Mouse (Mus musculus) kidney, adult 11 months (tissue): Measurements from ENCODE around the gene Rapgef4.
"Not testable (repeated sequence)": the region's sequence is repeated elsewhere in the genome, so short reads cannot be mapped to it uniquely, and the experiment has no call there.

ENCODE experiments used
- DNase-seq: peaks from one replicate; pipeline ENCODE4 v3.0.0; 2022

Gene Rapgef4

GRCm38 (mm10) chr2:72031717-72032116, 50.7 kb downstream of the Rapgef4 start:
- DNase-seq = no peak

GRCm38 (mm10) chr2:72035616-72036015, 54.6 kb downstream of the Rapgef4 start:
- DNase-seq = no peak

GRCm38 (mm10) chr2:72037357-72037756, 56.3 kb downstream of the Rapgef4 start:
- no peak for DNase-seq

- peak; percentile 55 for DNase-seq
Measured at GRCm38 (mm10) chr2:72038235-72038634, 57.2 kb downstream of the Rapgef4 start.

GRCm38 (mm10) chr2:72038651-72039251, 57.7 kb downstream of the Rapgef4 start:
- DNase-seq = no peak

- DNase-seq = no peak
Measured at GRCm38 (mm10) chr2:72039522-72040045, 58.5 kb downstream of the Rapgef4 start.

- no peak for DNase-seq
Measured at GRCm38 (mm10) chr2:72041087-72041486, 60.0 kb downstream of the Rapgef4 start.

- DNase-seq = no peak
Measured at GRCm38 (mm10) chr2:72042093-72042492, 61.1 kb downstream of the Rapgef4 start.

- no peak for DNase-seq
Measured at GRCm38 (mm10) chr2:72044191-72044590, 63.2 kb downstream of the Rapgef4 start.

GRCm38 (mm10) chr2:72045024-72045423, 64.0 kb downstream of the Rapgef4 start:
- no peak for DNase-seq

GRCm38 (mm10) chr2:72045659-72046058, 64.6 kb downstream of the Rapgef4 start:
- no peak for DNase-seq

GRCm38 (mm10) chr2:72050451-72050850, 69.4 kb downstream of the Rapgef4 start:
- no peak for DNase-seq

GRCm38 (mm10) chr2:72054280-72054679, 73.2 kb downstream of the Rapgef4 start:
- peak; percentile 67 for DNase-seq

- peak; percentile 32 for DNase-seq
Measured at GRCm38 (mm10) chr2:72054736-72055135, 73.7 kb downstream of the Rapgef4 start.

- DNase-seq = no peak
Measured at GRCm38 (mm10) chr2:72055476-72055875, 74.4 kb downstream of the Rapgef4 start.

- DNase-seq = peak; percentile 45
Measured at GRCm38 (mm10) chr2:72056081-72056874, 75.2 kb downstream of the Rapgef4 start.

- DNase-seq = no peak
Measured at GRCm38 (mm10) chr2:72062931-72063330, 81.9 kb downstream of the Rapgef4 start.

- DNase-seq = no peak
Measured at GRCm38 (mm10) chr2:72068505-72068904, 87.5 kb downstream of the Rapgef4 start.

GRCm38 (mm10) chr2:72070086-72070485, 89.0 kb downstream of the Rapgef4 start:
- DNase-seq = peak; percentile 67

GRCm38 (mm10) chr2:72073121-72073520, 92.1 kb downstream of the Rapgef4 start:
- not testable (repeated sequence) for DNase-seq

- DNase-seq = no peak
Measured at GRCm38 (mm10) chr2:72074999-72075561, 94.0 kb downstream of the Rapgef4 start.

- DNase-seq = no peak
Measured at GRCm38 (mm10) chr2:72077490-72078139, 96.6 kb downstream of the Rapgef4 start.

- no peak for DNase-seq
Measured at GRCm38 (mm10) chr2:72078140-72078521, 97.1 kb downstream of the Rapgef4 start.
